Mouse (Mus musculus): ENCODE results near the gene Zfand6. TPM values are rescaled to one million over a fixed set of nuclear protein-coding genes. Genes with fewer than 3 reads are reported as not detected.

Zfand6 gene
- 1,007 TPM for polyA plus RNA-seq (2014; fragmentation: Illumina TruSeq; extraction: RNeasy Lipid Tissue Mini Kit (QIAGEN cat#74804); ENCODE audit: low replicate concordance)

GRCm38 (mm10) chr7:84689251-84690100 lies at the start of gene Zfand6:
TSS of gene Zfand6 (minus strand) at chr7:84689959.

GRCm38 (mm10) chr7:84606293-84606749 lies 83.4 kb downstream of the Zfand6 start, which contains the start of gene Fah:
TSS of gene Fah (minus strand) at chr7:84606722.

Other genes with a start within 250 kb of the Zfand6 start
- gene Gm2115, start 161.0 kb downstream of the Zfand6 start, polyA plus RNA-seq (2014; fragmentation: Illumina TruSeq; extraction: RNeasy Lipid Tissue Mini Kit (QIAGEN cat#74804); ENCODE audit: low replicate concordance): 0.56 TPM
- gene Fah, start 83.2 kb downstream of the Zfand6 start, polyA plus RNA-seq (2014; fragmentation: Illumina TruSeq; extraction: RNeasy Lipid Tissue Mini Kit (QIAGEN cat#74804); ENCODE audit: low replicate concordance): not detected
- not detected for gene Olfr291, start 163.6 kb upstream of the Zfand6 start, polyA plus RNA-seq (2014; fragmentation: Illumina TruSeq; extraction: RNeasy Lipid Tissue Mini Kit (QIAGEN cat#74804); ENCODE audit: low replicate concordance)